Mouse (Mus musculus) liver, embryonic 16.5 days (tissue): Measurements from ENCODE around the gene Neurl4. TPM values are rescaled to one million over a fixed set of nuclear protein-coding genes. Genes with fewer than 3 reads are reported as not detected.

Experiments used
- ATAC-seq: fragments of 200-750 bp; cut with Nextera tagmentation; 2 replicates; pipeline ENCODE4 v1.8.0; 2017; ENCODE audit warnings: low read depth, mild to moderate bottlenecking, moderate number of reproducible peaks, moderate library complexity
- H3K27ac ChIP-seq: fragments of 300-500 bp; sonication (generic); 2 replicates; pipeline ENCODE4 v1.5.1; 2014; ENCODE audit warnings: mild to moderate bottlenecking, low read length
- H3K27me3 ChIP-seq: fragments of 300-500 bp; sonication (generic); 2 replicates; pipeline ENCODE4 v1.6.1; 2014; ENCODE audit warnings: low read depth, low read length, mixed read lengths; ENCODE audit not compliant: control insufficient read depth, insufficient read depth
- H3K36me3 ChIP-seq: fragments of 300-500 bp; sonication (generic); 2 replicates; pipeline ENCODE4 v1.6.1; 2014; ENCODE audit warnings: mild to moderate bottlenecking; ENCODE audit not compliant: control insufficient read depth, insufficient read depth
- H3K4me1 ChIP-seq: fragments of 300-500 bp; sonication (generic); 2 replicates; pipeline ENCODE4 v1.6.1; 2014; ENCODE audit warnings: low read depth, low read length, mixed read lengths; ENCODE audit not compliant: control insufficient read depth
- H3K4me2 ChIP-seq: fragments of 300-500 bp; sonication (generic); 2 replicates; pipeline ENCODE4 v1.6.1; 2014; ENCODE audit warnings: low read depth, low read length, mixed read lengths
- H3K4me3 ChIP-seq: fragments of 300-500 bp; sonication (generic); 2 replicates; pipeline ENCODE4 v1.5.1; 2014; ENCODE audit warnings: low read depth, mild to moderate bottlenecking, low read length
- H3K9ac ChIP-seq: fragments of 300-500 bp; sonication (generic); 2 replicates; pipeline ENCODE4 v1.6.1; 2014; ENCODE audit warnings: low read depth, low read length
- H3K9me3 ChIP-seq: fragments of 300-500 bp; sonication (generic); replicated peaks from 2 replicates; pipeline ENCODE4 v1.6.1; 2016; ENCODE audit warnings: low read length; ENCODE audit not compliant: control insufficient read depth
- WGBS: fragments of 180-500 bp; shearing (Covaris S2); extraction: QIAGEN DNeasy Blood & Tissue Kit; methylation state at CpG from one replicate; pipeline ENCODE4 v1.1.7; 2014; ENCODE audit not compliant: insufficient replicate concordance; 5-methylcytosine and 5-hydroxymethylcytosine counted together
- polyA plus RNA-seq: library from polyadenylated mRNA; unstranded; fragments of >200 nt; fragmentation: Nextera tagmentation; extraction: Ambion mirVana; gene quantifications from 2 replicates; pipeline ENCODE4 v1.2.1, GENCODE M21; 2015

Neurl4 gene
- polyA plus RNA-seq, 1 experiment from 2014 or later = 2.6 TPM

- WGBS = 85% methylated on average over 11 of the region's 11 CpGs
- Histone ChIP-seq H3K36me3 (peaks cover 73% of the 10 kb centered on the region), H3K4me3 (no peak overlapping the region)
Observed at GRCm38 (mm10) chr11:69908645-69909044, 7.8 kb downstream of the Neurl4 start.

GRCm38 (mm10) chr11:69909174-69909573, 8.3 kb downstream of the Neurl4 start:
- 81% methylated on average over 5 of the region's 5 CpGs for WGBS
- Histone ChIP-seq H3K36me3 (peaks cover 69% of the 10 kb centered on the region), H3K27ac (no peak overlapping the region), H3K4me3 (no peak overlapping the region), H3K9me3 (no peaks in the 10 kb centered on the region), H3K4me2 (no peak overlapping the region), H3K4me1 (peaks cover 6% of the 10 kb centered on the region), H3K27me3 (no peaks in the 10 kb centered on the region), H3K9ac (no peak overlapping the region)
- no peak for ATAC-seq

More at GRCm38 (mm10) chr11:69908645-69909044, 7.8 kb downstream of the Neurl4 start:
- no peaks in the 10 kb centered on the region for H3K27me3 ChIP-seq
- H3K4me2 ChIP-seq = no peak overlapping the region
- no peak for ATAC-seq
- H3K27ac ChIP-seq = no peak overlapping the region
- H3K9me3 ChIP-seq = no peaks in the 10 kb centered on the region
- peaks cover 6% of the 10 kb centered on the region for H3K4me1 ChIP-seq
- no peak overlapping the region for H3K9ac ChIP-seq

GRCm38 (mm10) chr11:69910177-69910576, 9.3 kb downstream of the Neurl4 start:
- Histone ChIP-seq H3K27ac (no peak overlapping the region), H3K36me3 (peaks cover 66% of the 10 kb centered on the region), H3K4me2 (no peak overlapping the region), H3K4me3 (no peak overlapping the region), H3K4me1 (peaks cover 9% of the 10 kb centered on the region), H3K9ac (no peak overlapping the region), H3K9me3 (no peaks in the 10 kb centered on the region), H3K27me3 (no peaks in the 10 kb centered on the region)
- no peak for ATAC-seq
- whole genome bisulfite sequencing = 84% methylated on average over 8 of the region's 8 CpGs

- 82% methylated on average over 17 of the region's 17 CpGs for WGBS
- ATAC-seq = no peak
- H3K9me3 ChIP-seq = no peaks in the 10 kb centered on the region
- H3K4me1 ChIP-seq = peaks cover 17% of the 10 kb centered on the region
- H3K4me2 ChIP-seq = no peak overlapping the region
- H3K9ac ChIP-seq = no peak overlapping the region
- peaks cover 66% of the 10 kb centered on the region for H3K36me3 ChIP-seq
- H3K27ac ChIP-seq = no peak overlapping the region
- H3K27me3 ChIP-seq = no peaks in the 10 kb centered on the region
- no peak overlapping the region for H3K4me3 ChIP-seq
Observed at GRCm38 (mm10) chr11:69910781-69911560, 10.1 kb downstream of the Neurl4 start.

GRCm38 (mm10) chr11:69911701-69912100, 10.8 kb downstream of the Neurl4 start:
- Histone ChIP-seq H3K4me1 (peaks cover 24% of the 10 kb centered on the region), H3K9ac (no peak overlapping the region), H3K4me3 (no peak overlapping the region), H3K4me2 (no peak overlapping the region), H3K9me3 (no peaks in the 10 kb centered on the region), H3K27me3 (no peaks in the 10 kb centered on the region), H3K27ac (no peak overlapping the region), H3K36me3 (peaks cover 65% of the 10 kb centered on the region)
- no peak for ATAC-seq
- WGBS = 81% methylated on average over 6 of the region's 6 CpGs

GRCm38 (mm10) chr11:69912716-69913530, 12.1 kb downstream of the Neurl4 start:
- Histone ChIP-seq H3K36me3 (peaks cover 65% of the 10 kb centered on the region), H3K27me3 (no peaks in the 10 kb centered on the region), H3K9ac (peak overlapping the region; percentile 94), H3K4me2 (peak overlapping the region; percentile 96), H3K9me3 (no peaks in the 10 kb centered on the region), H3K27ac (peak overlapping the region; percentile 71), H3K4me3 (peak overlapping the region; percentile 93), H3K4me1 (peaks cover 36% of the 10 kb centered on the region)
- WGBS = 74% methylated on average over 15 of the region's 15 CpGs
- no peak for ATAC-seq

- Histone ChIP-seq H3K4me3 (peak within 1 kb of the TSS; percentile 93), H3K36me3 (peaks cover 65% of the 10 kb centered on the region), H3K4me1 (peaks cover 44% of the 10 kb centered on the region), H3K27ac (peak within 1 kb of the TSS; percentile 99), H3K27me3 (no peaks in the 10 kb centered on the region), H3K4me2 (peak within 1 kb of the TSS; percentile 96), H3K9ac (peak within 1 kb of the TSS; percentile 94), H3K9me3 (no peaks in the 10 kb centered on the region)
- ATAC-seq = peak; percentile 75
- 2% methylated on average over 61 of the region's 61 CpGs for WGBS
Observed at GRCm38 (mm10) chr11:69913554-69914371, 12.9 kb downstream of the Neurl4 start, which contains the start of gene Gps2. Gene Gps2, plus strand, starts transcription at chr11:69913888.

GRCm38 (mm10) chr11:69914372-69914764, 13.5 kb downstream of the Neurl4 start:
- ATAC-seq = peak; percentile 8
- 1% methylated on average over 17 of the region's 17 CpGs for WGBS
- Histone ChIP-seq H3K4me1 (peaks cover 50% of the 10 kb centered on the region), H3K27me3 (no peaks in the 10 kb centered on the region), H3K4me2 (peak overlapping the region; percentile 96), H3K27ac (peak overlapping the region; percentile 99), H3K36me3 (peaks cover 62% of the 10 kb centered on the region), H3K9ac (peak overlapping the region; percentile 94), H3K9me3 (no peaks in the 10 kb centered on the region), H3K4me3 (peak overlapping the region; percentile 93)
